20 mouse cellular contexts compared by ENCODE assay signal in the genomic region with DNA sequence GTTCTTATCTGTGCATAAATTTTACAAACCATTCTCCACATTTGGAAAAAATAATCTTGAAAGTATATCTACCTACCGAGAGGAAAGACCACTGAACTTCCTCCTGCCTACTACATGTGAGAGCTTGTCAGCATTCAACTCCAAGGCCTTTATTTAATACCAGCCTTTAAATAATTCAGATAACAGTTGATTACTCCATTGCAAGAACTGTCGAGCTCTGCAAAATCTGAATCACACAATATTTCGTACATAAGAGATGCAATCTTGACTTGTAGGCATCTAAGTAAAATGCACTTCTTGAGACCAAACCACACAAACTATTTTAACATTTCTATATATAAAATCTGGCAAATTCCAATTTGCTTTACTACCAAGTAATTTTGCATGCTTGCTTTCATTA.
DNase-seq lines count a peak whose midpoint lies in the region; ATAC-seq and TF ChIP-seq lines count a peak whose summit lies in the region.
"Had no signal": no experiment of that assay in that cellular context is flagged by ENCODE, and none has a peak within 500 bp of the region (broad histone marks: within the 10 kb centered on the region; RNA-seq: fewer than 3 reads in every experiment).

No protein-coding gene starts in this region.

- H3K9me3 ChIP-seq in hindbrain, embryonic 10.5 days = no peaks in the 10 kb centered on the region
- no peaks in the 10 kb centered on the region for H3K9me3 ChIP-seq in midbrain, embryonic 11.5 days (ENCODE audit: control insufficient read depth, low read length)
- no peaks in the 10 kb centered on the region for H3K9me3 ChIP-seq in neural tube, embryonic 14.5 days (ENCODE audit: control insufficient read depth, low read length)
- H3K9me3 ChIP-seq in kidney, embryonic 15.5 days (replicated peaks) = no peaks in the 10 kb centered on the region
- H3K9me3 ChIP-seq: embryonic facial prominence, embryonic 15.5 days; heart, embryonic 13.5 days; liver, embryonic 13.5 days had no signal

- intact Hi-C loops in gastrocnemius, postnatal 36 days (cut with DNase I) = no loop called here

- H3K4me2 ChIP-seq in midbrain, embryonic 11.5 days = peak overlapping the region; percentile 85
- peak overlapping the region; percentile 100 for H3K4me2 ChIP-seq in neural tube, embryonic 14.5 days (ENCODE audit: low read depth, low read length)
- no peak overlapping the region for H3K4me2 ChIP-seq in kidney, embryonic 15.5 days
- H3K4me2 ChIP-seq: embryonic facial prominence, embryonic 15.5 days; heart, embryonic 13.5 days; liver, embryonic 13.5 days had no signal

- no peak for ATAC-seq in midbrain, embryonic 11.5 days (ENCODE audit: low FRiP score)
- ATAC-seq in neural tube, embryonic 14.5 days (ENCODE audit: low read depth) = no peak
- no peak for ATAC-seq in kidney, embryonic 15.5 days (replicated peaks; ENCODE audit: low FRiP score)
- ATAC-seq: lung, postnatal 0 days; Patski had no signal

- peaks cover 22% of the 10 kb centered on the region for H3K27me3 ChIP-seq in hindbrain, embryonic 10.5 days (ENCODE audit: insufficient read depth, poor library complexity, severe bottlenecking)
- H3K27me3 ChIP-seq in midbrain, embryonic 11.5 days (ENCODE audit: control insufficient read depth, insufficient read depth, low read length) = no peaks in the 10 kb centered on the region
- no peaks in the 10 kb centered on the region for H3K27me3 ChIP-seq in neural tube, embryonic 14.5 days (ENCODE audit: control insufficient read depth, insufficient read depth, low read length)
- peaks cover 58% of the 10 kb centered on the region for H3K27me3 ChIP-seq in kidney, embryonic 15.5 days

- H3K9ac ChIP-seq in midbrain, embryonic 11.5 days (ENCODE audit: low read length) = peak overlapping the region; percentile 65
- peak overlapping the region; percentile 53 for H3K9ac ChIP-seq in neural tube, embryonic 14.5 days (replicated peaks; ENCODE audit: low read depth, low read length)
- no peak overlapping the region for H3K9ac ChIP-seq in kidney, embryonic 15.5 days
- H3K9ac ChIP-seq: embryonic facial prominence, embryonic 15.5 days; heart, embryonic 13.5 days; liver, embryonic 13.5 days had no signal

- H3K27ac ChIP-seq in layer of hippocampus, adult 2 months = peak overlapping the region; percentile 96; the same call in 1 of the 2 replicates
- peak overlapping the region; percentile 99 for H3K27ac ChIP-seq in hindbrain, embryonic 10.5 days
- H3K27ac ChIP-seq in midbrain, embryonic 11.5 days (ENCODE audit: low read depth, low read length) = peak overlapping the region; percentile 68
- H3K27ac ChIP-seq in neural tube, embryonic 14.5 days (ENCODE audit: low read depth, low read length) = peak overlapping the region; percentile 89
- H3K27ac ChIP-seq in kidney, embryonic 15.5 days = no peak overlapping the region
- H3K27ac ChIP-seq: embryonic facial prominence, embryonic 15.5 days; heart, embryonic 13.5 days; liver, embryonic 13.5 days had no signal

- TF ChIP-seq CTCF in layer of hippocampus, adult 2 months (conservative IDR thresholded peaks at IDR 0.05) = no peak

- H3K4me1 ChIP-seq in hindbrain, embryonic 10.5 days (replicated peaks) = peaks cover 41% of the 10 kb centered on the region
- H3K4me1 ChIP-seq in midbrain, embryonic 11.5 days (ENCODE audit: control insufficient read depth, insufficient read depth, low read length) = peaks cover 20% of the 10 kb centered on the region
- H3K4me1 ChIP-seq in neural tube, embryonic 14.5 days (ENCODE audit: control insufficient read depth, insufficient read depth, low read length) = peaks cover 11% of the 10 kb centered on the region
- peaks cover 12% of the 10 kb centered on the region for H3K4me1 ChIP-seq in kidney, embryonic 15.5 days
- H3K4me1 ChIP-seq: liver, embryonic 13.5 days had no signal

- no peak overlapping the region for H3K4me3 ChIP-seq in layer of hippocampus, adult 2 months
- peak overlapping the region; percentile 72 for H3K4me3 ChIP-seq in hindbrain, embryonic 10.5 days
- peak overlapping the region; percentile 35 for H3K4me3 ChIP-seq in midbrain, embryonic 11.5 days (ENCODE audit: low read depth, low read length)
- peak overlapping the region; percentile 72 for H3K4me3 ChIP-seq in neural tube, embryonic 14.5 days (ENCODE audit: low read depth, low read length)
- H3K4me3 ChIP-seq in kidney, embryonic 15.5 days (replicated peaks) = no peak overlapping the region
- H3K4me3 ChIP-seq: embryonic facial prominence, embryonic 15.5 days; heart, embryonic 13.5 days; liver, embryonic 13.5 days; megakaryocyte, embryonic 14.5 days had no signal

- DNase-seq in layer of hippocampus, adult 2 months (ENCODE audit: low spot score in 2 of 2) = no peak
- no peak for DNase-seq in layer of hippocampus, postnatal 36 days
- no peak for DNase-seq in hindbrain, embryonic 10.5 days (ENCODE audit: low spot score)
- DNase-seq in midbrain, embryonic 11.5 days (ENCODE audit: low spot score, missing footprints) = no peak
- no peak for DNase-seq in gastrocnemius, postnatal 36 days
- DNase-seq in cerebellum, adult 9-11 months = no peak
- DNase-seq: adrenal gland, postnatal 36 days; B cell, adult 2 months; kidney, adult 2 months; kidney, postnatal 36 days; liver, embryonic 13.5 days; right cerebral cortex, adult 18-20 months; thymus, postnatal 4 days had no signal

- H3K36me3 ChIP-seq in hindbrain, embryonic 10.5 days = no peaks in the 10 kb centered on the region
- no peaks in the 10 kb centered on the region for H3K36me3 ChIP-seq in midbrain, embryonic 11.5 days (ENCODE audit: control insufficient read depth, insufficient read depth, low read length)
- no peaks in the 10 kb centered on the region for H3K36me3 ChIP-seq in neural tube, embryonic 14.5 days (ENCODE audit: control insufficient read depth, insufficient read depth, low read length)
- H3K36me3 ChIP-seq in kidney, embryonic 15.5 days = no peaks in the 10 kb centered on the region
- H3K36me3 ChIP-seq: embryonic facial prominence, embryonic 15.5 days; heart, embryonic 13.5 days; liver, embryonic 13.5 days had no signal

- 42% methylated on average over 3 of the region's 3 CpGs for WGBS in hindbrain, embryonic 10.5 days
- WGBS in midbrain, embryonic 11.5 days = 21% methylated on average over 3 of the region's 3 CpGs
- 35% methylated on average over 3 of the region's 3 CpGs for WGBS in neural tube, embryonic 14.5 days
- 73% methylated on average over 3 of the region's 3 CpGs for WGBS in kidney, embryonic 15.5 days

Comparison
In these comparisons a context has a peak if more than half of its experiments do, and no peak if none do; other contexts are left out.
1. H3K4me3 ChIP-seq: peak in hindbrain, embryonic 10.5 days (single experiment), midbrain, embryonic 11.5 days (single experiment) and neural tube, embryonic 14.5 days (single experiment); none in layer of hippocampus, adult 2 months (single experiment) and kidney, embryonic 15.5 days (single experiment).